Mouse (Mus musculus) ES-Bruce4 (cell line): ENCODE data around the gene Asb8. TPM values are rescaled to one million over a fixed set of nuclear protein-coding genes. Genes with fewer than 3 reads are reported as not detected.

Experiments
- H3K27ac ChIP-seq: 2 replicates; pipeline ENCODE4 v1.5.1; 2012; ENCODE audit warnings: low read length, inconsistent platforms; ENCODE audit not compliant: insufficient read depth
- H3K27me3 ChIP-seq: 2 replicates; pipeline ENCODE4 v1.6.1; 2012; ENCODE audit warnings: mild to moderate bottlenecking, low read length, inconsistent platforms; ENCODE audit not compliant: control insufficient read depth, poor library complexity, insufficient read depth, severe bottlenecking
- H3K36me3 ChIP-seq: 2 replicates; pipeline ENCODE4 v1.6.1; 2012; ENCODE audit warnings: inconsistent platforms, mild to moderate bottlenecking, low read length, moderate library complexity; ENCODE audit not compliant: control insufficient read depth, poor library complexity, insufficient read depth, severe bottlenecking
- H3K4me1 ChIP-seq: one replicate; pipeline ENCODE4 v1.8.1; 2011; ENCODE audit warnings: low read length; ENCODE audit not compliant: control insufficient read depth, insufficient read depth
- H3K4me3 ChIP-seq: 2 replicates; pipeline ENCODE4 v1.5.1; 2011; ENCODE audit warnings: low read depth, mild to moderate bottlenecking, low read length
- H3K9ac ChIP-seq: 2 replicates; pipeline ENCODE4 v1.6.1; 2012; ENCODE audit warnings: low read depth, mild to moderate bottlenecking, inconsistent platforms; ENCODE audit not compliant: poor library complexity, severe bottlenecking
- H3K9me3 ChIP-seq: replicated peaks from 2 replicates; pipeline ENCODE4 v1.6.1; 2012; ENCODE audit warnings: mild to moderate bottlenecking, low read length, inconsistent platforms; ENCODE audit not compliant: control insufficient read depth, poor library complexity, insufficient read depth, severe bottlenecking
- CTCF ChIP-seq: IDR thresholded peaks from one replicate; pipeline ENCODE4 v1.8.1; 2011; ENCODE audit warnings: low read depth, low read length
- EP300 ChIP-seq: IDR thresholded peaks from 2 replicates; pipeline ENCODE4 v1.6.1; 2011; ENCODE audit warnings: low read depth, low read length; ENCODE audit not compliant: insufficient read depth
- POLR2A ChIP-seq: IDR thresholded peaks from one replicate; pipeline ENCODE4 v1.8.1; 2011; ENCODE audit warnings: low read length; ENCODE audit not compliant: insufficient read depth
- polyA plus RNA-seq: library from polyadenylated mRNA; stranded (reverse); fragments of >200 nt; gene quantifications from 2 replicates; pipeline ENCODE4 v1.2.4, GENCODE M21; 2011; ENCODE audit warnings: low read depth; ENCODE audit not compliant: missing spikeins, insufficient read depth, insufficient read length

The Asb8 gene
- polyA plus RNA-seq, 1 experiment, result 34.7 TPM

DNA sequence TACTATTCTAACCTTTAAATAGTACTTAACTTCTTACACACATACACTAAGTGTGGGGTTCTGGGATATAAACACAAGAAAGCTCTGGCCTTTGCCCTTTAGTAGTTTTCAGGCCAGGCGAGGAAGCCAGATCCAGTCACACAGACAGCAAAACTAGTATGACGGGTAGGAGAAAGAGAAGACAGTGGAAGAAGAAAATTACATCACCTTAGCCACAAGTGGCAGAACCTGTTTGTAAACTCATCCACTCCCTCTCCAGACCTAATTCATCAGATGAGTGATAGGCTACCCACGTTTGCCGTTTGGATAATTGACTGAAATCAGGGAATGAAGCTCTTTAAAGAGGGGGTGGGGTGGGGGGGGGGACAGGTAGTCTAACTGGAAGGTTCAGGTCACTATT is 73.6 kb downstream of the Asb8 start:
- no peak overlapping the region for H3K27ac ChIP-seq
- H3K9me3 ChIP-seq, result no peaks in the 10 kb centered on the region
- peaks cover 12% of the 10 kb centered on the region for H3K36me3 ChIP-seq
- TF ChIP-seq POLR2A (no peak), EP300 (no peak), CTCF (no peak)
- no peaks in the 10 kb centered on the region for H3K4me1 ChIP-seq
- peak overlapping the region; percentile 44 for H3K4me3 ChIP-seq
- H3K9ac ChIP-seq, result peak overlapping the region; percentile 92
- no peaks in the 10 kb centered on the region for H3K27me3 ChIP-seq

GRCm38 (mm10) chr15:98089421-98090183 is 75.8 kb downstream of the Asb8 start:
- H3K9ac ChIP-seq, result no peak overlapping the region
- TF ChIP-seq POLR2A (no peak), EP300 (no peak), CTCF (peak; percentile 18)
- no peaks in the 10 kb centered on the region for H3K4me1 ChIP-seq
- H3K27me3 ChIP-seq, result no peaks in the 10 kb centered on the region
- no peak overlapping the region for H3K4me3 ChIP-seq
- H3K36me3 ChIP-seq, result peaks cover 20% of the 10 kb centered on the region
- H3K27ac ChIP-seq, result no peak overlapping the region
- no peaks in the 10 kb centered on the region for H3K9me3 ChIP-seq

DNA sequence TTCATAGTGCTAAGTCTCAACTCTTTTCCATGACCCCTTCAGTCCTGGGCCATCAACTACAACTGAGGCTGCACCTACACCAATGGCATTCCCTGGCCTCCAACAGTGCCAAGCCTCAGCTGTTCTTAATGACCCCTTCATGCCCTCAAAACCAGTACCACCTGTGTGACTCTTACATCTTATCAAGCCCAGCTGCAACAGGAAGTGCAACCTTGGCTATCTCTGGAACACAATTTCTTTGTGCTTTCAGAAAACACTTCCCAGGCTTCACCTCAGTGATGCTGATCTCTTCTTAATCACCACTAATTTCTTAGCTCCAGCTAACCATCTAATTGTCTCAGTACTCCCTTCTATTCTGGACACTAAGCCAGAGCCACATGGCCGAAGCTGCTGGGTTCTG is 76.5 kb downstream of the Asb8 start:
- Histone ChIP-seq H3K27me3 (no peaks in the 10 kb centered on the region), H3K4me3 (no peak overlapping the region), H3K9ac (no peak overlapping the region), H3K9me3 (no peaks in the 10 kb centered on the region), H3K27ac (no peak overlapping the region), H3K36me3 (peaks cover 25% of the 10 kb centered on the region), H3K4me1 (no peaks in the 10 kb centered on the region)
- TF ChIP-seq CTCF (no peak), EP300 (no peak), POLR2A (no peak)

Other genes starting within 250 kb of the Asb8 start
- gene Tmem106c, start 201.4 kb downstream of the Asb8 start, polyA plus RNA-seq, result 48.5 and 49.2 TPM in 2 replicates
- gene Col2a1, start 160.9 kb downstream of the Asb8 start, polyA plus RNA-seq, result 12.9 and 13.1 TPM in 2 replicates
- gene Pfkm, start 73.0 kb downstream of the Asb8 start, polyA plus RNA-seq, result 39.8 and 42.8 TPM in 2 replicates
- 69.2 and 70.6 TPM in 2 replicates for gene Senp1, start 71.9 kb downstream of the Asb8 start, polyA plus RNA-seq
- gene Ccdc184, start 1.5 kb upstream of the Asb8 start, polyA plus RNA-seq, result 0.81 and 1.8 TPM in 2 replicates
- gene Olfr288, start 29.9 kb upstream of the Asb8 start, polyA plus RNA-seq, result not detected in 2 replicates
- not detected in 2 replicates for gene Gm44579, start 55.4 kb upstream of the Asb8 start, polyA plus RNA-seq
- gene Olfr287, start 55.4 kb upstream of the Asb8 start, polyA plus RNA-seq, result not detected in 2 replicates
- not detected in 2 replicates for gene Olfr286, start 68.8 kb upstream of the Asb8 start, polyA plus RNA-seq
- not detected in 2 replicates for gene H1fnt, start 91.7 kb upstream of the Asb8 start, polyA plus RNA-seq
- 0.18 and 0.52 TPM in 2 replicates for gene Zfp641, start 130.5 kb upstream of the Asb8 start, polyA plus RNA-seq
- gene Olfr285, start 151.7 kb upstream of the Asb8 start, polyA plus RNA-seq, result not detected in 2 replicates
- not detected in 2 replicates for gene Olfr284, start 175.4 kb upstream of the Asb8 start, polyA plus RNA-seq
- not detected in 2 replicates for gene Olfr283, start 215.3 kb upstream of the Asb8 start, polyA plus RNA-seq